Mouse (Mus musculus) mesoderm, embryonic 11.5 days (tissue): Measurements from ENCODE around the gene Nucb1.
"Not testable (repeated sequence)": the region's sequence is repeated elsewhere in the genome, so short reads cannot be mapped to it uniquely, and the experiment has no call there.

Experiments
- DNase-seq: peaks from one replicate; pipeline ENCODE4 v3.0.0-alpha.2; 2012; ENCODE audit warnings: low read depth, low spot score

The Nucb1 gene

GRCm38 (mm10) chr7:45524841-45525621 is 14.8 kb upstream of the Nucb1 start:
- DNase-seq = no peak

GRCm38 (mm10) chr7:45523678-45524170 is 13.5 kb upstream of the Nucb1 start:
- no peak for DNase-seq

DNA sequence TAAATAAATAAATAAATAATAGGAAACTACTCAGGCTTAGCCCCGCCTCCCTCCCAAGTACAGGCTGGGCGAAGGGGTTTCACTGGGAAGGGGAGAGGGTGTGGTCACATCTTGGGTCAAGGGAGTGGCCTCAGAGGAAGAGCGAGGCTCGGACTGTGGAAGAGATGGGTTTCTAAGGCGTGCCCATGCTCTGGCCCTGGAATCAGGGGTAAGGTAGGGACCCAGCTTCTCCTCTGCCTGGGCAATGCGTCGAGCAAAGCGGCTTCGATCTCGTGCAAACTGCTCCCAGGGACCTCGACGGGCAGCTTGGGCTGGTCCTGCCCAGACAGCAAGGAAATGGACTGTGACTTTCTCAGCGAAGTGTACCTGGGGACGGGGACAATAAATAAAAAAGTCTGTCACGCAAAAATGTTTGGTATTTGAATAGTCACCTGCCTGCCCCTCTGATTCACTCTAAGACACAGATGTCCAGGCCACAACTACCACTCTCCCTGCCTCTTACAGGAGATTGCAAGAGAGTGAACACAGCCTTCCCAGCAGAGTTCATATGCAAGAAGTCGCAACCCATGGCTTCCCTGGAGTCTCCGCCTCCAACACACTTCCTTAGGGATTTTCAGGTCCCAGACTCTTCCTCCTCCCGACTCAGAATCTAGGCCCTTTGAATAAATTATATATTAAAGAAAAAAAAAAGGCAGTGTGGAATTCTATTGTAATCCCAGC is 12.9 kb upstream of the Nucb1 start:
- DNase-seq = no peak

DNA sequence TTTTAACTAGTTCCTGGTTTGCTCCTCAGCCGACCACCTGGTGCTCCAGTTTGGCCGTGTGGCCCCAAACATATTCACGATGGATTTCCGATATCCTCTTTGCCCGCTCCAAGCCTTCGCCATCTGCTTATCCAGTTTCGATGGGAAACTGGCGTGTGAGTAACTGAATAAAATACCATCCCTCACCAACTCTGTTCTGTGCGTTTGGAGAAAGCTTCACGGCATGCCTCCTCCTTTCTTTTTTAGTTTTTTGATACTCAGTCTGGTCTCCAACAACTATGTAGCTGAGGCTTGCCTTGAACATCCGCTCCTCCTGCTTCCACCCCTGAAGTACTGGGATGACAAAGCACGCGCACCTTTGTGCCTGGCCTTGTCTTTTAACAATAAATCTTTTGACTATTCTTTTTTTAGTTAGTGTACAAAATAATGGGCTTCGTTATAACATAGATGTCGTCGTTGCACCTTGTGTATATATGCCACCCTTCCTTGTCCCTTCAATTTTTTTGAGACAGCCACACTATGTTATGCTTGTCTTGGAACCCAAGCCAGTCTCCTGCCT is 12.1 kb upstream of the Nucb1 start:
- DNase-seq = no peak

GRCm38 (mm10) chr7:45521728-45522184 is 11.6 kb upstream of the Nucb1 start:
- DNase-seq = peak; percentile 93

DNA sequence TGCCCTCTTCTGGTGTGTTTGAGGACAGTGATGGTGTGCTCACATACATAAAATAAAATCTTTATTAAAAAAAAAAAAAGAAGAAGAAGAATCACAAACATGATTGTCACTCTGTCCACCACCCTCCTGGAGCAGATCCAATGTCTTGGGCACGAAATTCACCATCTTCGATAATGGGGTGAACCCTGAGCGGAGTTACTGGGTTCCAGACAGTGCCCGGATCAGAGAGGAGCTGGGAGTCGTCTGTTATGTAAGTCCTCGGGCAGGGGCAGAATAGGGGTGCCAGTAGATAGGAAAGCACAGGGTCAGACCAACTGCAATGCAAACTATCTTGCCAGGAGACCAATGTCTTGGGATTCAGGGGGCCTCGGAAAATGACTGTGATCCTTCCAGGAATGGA is 10.4 kb upstream of the Nucb1 start:
- no peak for DNase-seq

DNA sequence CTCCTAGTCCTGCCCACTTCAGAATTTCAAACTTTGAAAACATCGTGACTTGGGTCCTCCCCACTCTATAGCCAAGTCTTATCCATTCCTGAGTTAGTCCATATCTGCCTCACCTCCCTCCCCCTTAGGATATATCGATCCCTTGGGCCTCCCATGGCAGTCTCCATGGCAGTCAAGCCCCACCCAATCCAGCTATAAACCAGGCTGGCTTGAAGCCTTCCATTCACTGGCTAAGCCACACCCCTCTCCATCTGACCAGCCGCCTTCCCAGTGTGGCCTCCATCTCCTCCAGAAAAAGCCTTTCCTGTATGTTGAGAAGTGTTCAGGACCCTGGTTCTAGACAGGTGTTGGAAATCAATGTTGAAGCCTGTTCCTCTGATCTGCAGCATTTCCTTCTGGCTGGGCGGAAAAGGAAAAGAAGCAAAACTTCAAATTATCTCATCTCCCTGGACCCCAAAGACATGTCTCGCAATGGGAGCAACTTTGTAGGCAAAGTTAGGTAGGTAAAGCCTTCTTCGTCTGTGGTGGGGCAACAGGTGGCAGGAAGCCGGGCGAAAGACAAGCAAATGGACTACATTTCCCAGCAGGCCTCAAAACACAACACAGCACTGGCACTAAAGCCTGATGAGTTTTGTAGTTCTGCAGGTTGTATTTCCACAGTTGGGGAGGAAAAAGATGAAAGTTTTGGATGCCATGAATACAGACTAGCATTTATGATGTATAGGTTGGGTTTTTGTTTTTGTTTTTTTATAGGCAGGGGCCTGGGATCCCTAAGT is 9.3 kb upstream of the Nucb1 start:
- DNase-seq = no peak

DNA sequence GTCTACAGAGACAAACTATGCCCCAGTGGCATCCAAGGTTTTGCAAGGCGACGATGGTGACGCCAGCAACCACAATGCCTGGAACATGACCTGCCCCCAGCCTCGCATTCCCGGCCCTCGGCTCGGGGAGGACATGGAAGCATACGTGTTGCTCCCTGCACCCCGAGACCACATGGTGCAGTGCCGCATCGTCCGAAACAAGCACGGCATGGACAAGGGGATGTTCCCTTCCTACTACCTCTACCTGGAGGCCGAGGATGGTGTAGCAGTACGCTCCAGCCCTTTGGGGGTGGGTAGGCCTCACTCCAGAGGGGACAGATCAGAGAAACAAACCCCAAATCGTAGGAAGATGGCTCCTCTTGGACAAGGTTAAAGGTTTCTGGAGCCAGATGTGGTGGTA is 8.4 kb upstream of the Nucb1 start:
- DNase-seq = no peak

GRCm38 (mm10) chr7:45516846-45517245 is 6.6 kb upstream of the Nucb1 start:
- DNase-seq = not testable (repeated sequence)

GRCm38 (mm10) chr7:45515436-45515835 is 5.2 kb upstream of the Nucb1 start:
- no peak for DNase-seq

- no peak for DNase-seq
These were observed 4.2 kb upstream of the Nucb1 start for GRCm38 (mm10) chr7:45514411-45514810.

- no peak for DNase-seq
These were observed 874 bp downstream of the Nucb1 start for GRCm38 (mm10) chr7:45509181-45509882.

DNA sequence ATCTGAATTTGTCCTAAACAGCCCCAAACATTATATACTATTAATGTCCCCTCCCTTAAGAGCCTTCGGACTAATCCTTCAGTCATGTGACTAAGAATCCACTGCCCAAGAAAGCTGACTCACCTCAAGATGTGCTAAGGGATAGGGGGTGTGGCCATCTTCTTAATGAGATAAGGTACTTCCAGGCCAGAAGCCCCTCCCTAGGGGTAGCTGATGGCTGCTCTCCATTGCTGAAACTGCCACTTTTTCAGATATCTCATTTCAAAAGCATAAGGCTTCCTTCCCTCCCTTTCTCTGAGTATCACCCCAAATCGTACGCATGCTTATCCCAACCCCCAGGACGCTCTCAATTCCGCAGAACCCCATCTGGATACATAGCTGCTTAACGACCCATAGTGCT is 1.6 kb downstream of the Nucb1 start:
- DNase-seq = no peak

DNA sequence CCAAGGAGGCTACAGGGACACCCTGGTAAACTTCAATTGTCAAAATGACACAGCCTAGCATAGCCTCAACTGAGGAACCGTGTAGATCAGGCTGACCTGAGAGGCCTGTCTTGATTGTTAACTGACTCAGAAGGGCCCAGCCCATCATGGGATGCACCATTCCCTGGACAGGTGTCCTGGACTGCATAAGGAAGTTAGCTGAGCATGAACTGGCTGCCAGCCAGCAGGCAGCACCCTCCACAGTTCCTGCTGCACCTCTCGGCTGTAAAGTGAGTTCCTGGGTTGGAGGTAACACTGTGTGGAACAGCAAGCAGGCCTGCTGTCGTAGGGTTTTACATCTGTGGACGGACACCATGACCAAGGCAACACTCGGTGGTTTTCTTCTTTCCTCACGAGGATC is 2.6 kb downstream of the Nucb1 start:
- no peak for DNase-seq

GRCm38 (mm10) chr7:45498427-45498826 is 11.8 kb downstream of the Nucb1 start:
- DNase-seq = no peak

DNA sequence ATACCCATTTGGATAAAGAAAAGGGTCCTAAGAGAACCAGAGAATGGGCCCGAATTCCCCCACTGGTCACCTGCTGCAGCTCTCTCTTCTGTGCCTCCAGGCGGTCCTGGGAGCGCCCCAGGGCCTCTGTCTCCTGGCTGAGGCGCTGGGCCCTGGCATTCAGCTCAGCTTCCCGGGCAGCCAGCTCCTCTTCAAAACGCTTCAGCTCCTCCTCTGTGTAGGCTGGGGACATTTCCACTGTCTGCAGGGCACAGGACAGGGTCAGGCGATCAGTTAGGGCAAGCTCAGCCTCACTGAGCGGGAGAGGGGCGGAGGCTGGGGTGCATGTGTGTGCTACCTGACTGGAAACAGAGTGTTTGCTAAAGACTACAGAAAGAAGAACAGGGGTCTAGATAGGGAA is 15.7 kb downstream of the Nucb1 start:
- no peak for DNase-seq

GRCm38 (mm10) chr7:45492951-45493350 is 17.3 kb downstream of the Nucb1 start:
- DNase-seq = no peak

DNA sequence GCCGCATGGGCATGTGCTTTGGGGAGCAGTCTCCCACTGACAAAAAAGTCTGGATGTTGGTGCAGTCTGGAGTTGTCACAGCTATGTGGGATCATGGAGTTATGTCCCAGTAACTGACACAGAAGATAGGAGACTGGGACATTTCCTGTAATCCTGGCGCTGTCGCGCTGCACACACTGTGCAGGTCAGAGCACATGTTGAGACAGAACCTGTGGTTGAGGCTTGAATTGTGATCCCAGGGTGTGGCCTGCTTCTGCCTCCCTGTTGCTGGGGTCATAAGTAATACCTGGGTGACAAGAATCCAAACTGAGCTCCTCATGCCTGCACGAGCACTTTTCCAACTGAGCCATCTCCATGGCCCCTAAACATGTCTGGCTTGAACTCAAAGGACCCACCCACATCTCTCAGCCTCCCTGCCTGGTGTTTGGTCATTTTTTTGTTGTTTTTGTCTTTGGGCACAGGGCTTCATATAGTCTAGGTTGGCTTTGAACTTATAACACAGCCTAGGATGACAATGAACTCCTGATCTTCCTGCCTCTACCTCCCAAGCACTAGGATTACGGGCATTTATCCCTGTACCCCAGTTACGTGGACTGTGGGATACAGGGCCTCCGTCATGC is 17.9 kb downstream of the Nucb1 start:
- no peak for DNase-seq

- no peak for DNase-seq
These were observed 18.9 kb downstream of the Nucb1 start for GRCm38 (mm10) chr7:45491264-45491663.

GRCm38 (mm10) chr7:45490822-45491221 is 19.4 kb downstream of the Nucb1 start:
- DNase-seq = peak; percentile 40

DNA sequence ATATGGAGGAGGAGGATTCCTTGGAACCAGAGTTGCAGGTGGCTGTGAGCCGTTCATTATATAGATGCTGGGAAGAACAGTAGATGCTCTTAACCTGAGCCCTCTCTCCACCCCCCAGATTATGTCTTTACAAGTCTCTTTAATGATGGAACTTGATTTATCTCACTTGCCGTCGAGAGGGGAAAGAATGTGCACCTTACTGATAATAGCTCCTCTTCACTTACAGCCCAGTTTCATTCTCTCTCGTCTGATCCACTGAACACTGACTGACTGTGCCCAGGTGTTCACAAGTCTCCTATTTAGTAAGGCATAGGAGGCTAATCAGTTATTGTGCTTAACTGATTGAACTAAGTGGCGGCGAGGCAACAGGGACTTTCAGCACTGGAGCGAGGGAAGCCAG is 20.6 kb downstream of the Nucb1 start:
- no peak for DNase-seq
